Mouse (Mus musculus): ENCODE data around the gene Soat2. TPM values are rescaled to one million over a fixed set of nuclear protein-coding genes. Genes with fewer than 3 reads are reported as not detected.

Gene Soat2
- polyA plus RNA-seq, 1 experiment, result 0.43 TPM

- Histone ChIP-seq H3K4me3 (no peak overlapping the region), H3K79me2 (ENCODE audit: control insufficient read depth, insufficient read depth) (no peaks in the 10 kb centered on the region), H3K4me2 (ENCODE audit: low read depth) (no peak overlapping the region), H3K27me3 (ENCODE audit: control insufficient read depth, insufficient read depth, insufficient read length) (no peaks in the 10 kb centered on the region), H3ac (ENCODE audit: control insufficient read depth, insufficient read length) (no peak overlapping the region), H3K36me3 (ENCODE audit: control insufficient read depth, insufficient read depth) (no peaks in the 10 kb centered on the region)
- TF ChIP-seq REST (IDR thresholded peaks at IDR 0.05; ENCODE audit: insufficient read depth, insufficient read length) (no peak), TCF3 (IDR thresholded peaks at IDR 0.05; ENCODE audit: insufficient read length, low read depth) (no peak), SRF (IDR thresholded peaks at IDR 0.05; ENCODE audit: control insufficient read depth, insufficient read length, low read depth) (no peak)
These were observed 38.6 kb downstream of the Soat2 start for GRCm38 (mm10) chr15:102188883-102189282.

GRCm38 (mm10) chr15:102191699-102192098, 41.4 kb downstream of the Soat2 start:
- Histone ChIP-seq H3K4me3 (no peak overlapping the region), H3ac (ENCODE audit: control insufficient read depth, insufficient read length) (no peak overlapping the region), H3K36me3 (ENCODE audit: control insufficient read depth, insufficient read depth) (no peaks in the 10 kb centered on the region), H3K4me2 (ENCODE audit: low read depth) (no peak overlapping the region), H3K79me2 (ENCODE audit: control insufficient read depth, insufficient read depth) (no peaks in the 10 kb centered on the region), H3K27me3 (ENCODE audit: control insufficient read depth, insufficient read depth, insufficient read length) (no peaks in the 10 kb centered on the region)
- TF ChIP-seq SRF (IDR thresholded peaks at IDR 0.05; ENCODE audit: control insufficient read depth, insufficient read length, low read depth) (no peak), USF1 (IDR thresholded peaks at IDR 0.05; ENCODE audit: low read depth) (no peak), MAX (IDR thresholded peaks at IDR 0.05; ENCODE audit: low read depth) (no peak), TCF12 (IDR thresholded peaks at IDR 0.05; ENCODE audit: insufficient read depth, poor library complexity, severe bottlenecking) (no peak), CEBPB (IDR thresholded peaks at IDR 0.05; ENCODE audit: insufficient read depth, poor library complexity, severe bottlenecking) (no peak), TCF3 (IDR thresholded peaks at IDR 0.05; ENCODE audit: insufficient read length, low read depth) (no peak), E2F4 (IDR thresholded peaks at IDR 0.05; ENCODE audit: insufficient read depth) (no peak), MYOD1 (IDR thresholded peaks at IDR 0.05; ENCODE audit: control insufficient read depth in 1 of 3, insufficient read length in 2 of 3, low read depth in 2 of 3) (no peak), POLR2AphosphoS2 (IDR thresholded peaks at IDR 0.05; ENCODE audit: insufficient read length, low read depth) (no peak), REST (IDR thresholded peaks at IDR 0.05; ENCODE audit: insufficient read depth, insufficient read length) (no peak), POLR2A (IDR thresholded peaks at IDR 0.05; ENCODE audit: insufficient read length, low read depth) (no peak), MYOG (IDR thresholded peaks at IDR 0.05; ENCODE audit: control insufficient read depth in 1 of 3, insufficient read depth in 1 of 3, insufficient read length in 2 of 3, low read depth in 2 of 3) (no peak)

- no peak overlapping the region for H3K4me3 ChIP-seq
- no peak for TF ChIP-seq POLR2A (IDR thresholded peaks at IDR 0.05; ENCODE audit: insufficient read length, low read depth)
- no peak for TF ChIP-seq E2F4 (IDR thresholded peaks at IDR 0.05; ENCODE audit: insufficient read depth)
- TF ChIP-seq MYOG (IDR thresholded peaks at IDR 0.05; ENCODE audit: control insufficient read depth in 1 of 3, insufficient read depth in 1 of 3, insufficient read length in 2 of 3, low read depth in 2 of 3), result no peak
- TF ChIP-seq MYOD1 (IDR thresholded peaks at IDR 0.05; ENCODE audit: control insufficient read depth in 1 of 3, insufficient read length in 2 of 3, low read depth in 2 of 3), result no peak
- no peak for TF ChIP-seq TCF3 (IDR thresholded peaks at IDR 0.05; ENCODE audit: insufficient read length, low read depth)
- no peak for TF ChIP-seq POLR2AphosphoS2 (IDR thresholded peaks at IDR 0.05; ENCODE audit: insufficient read length, low read depth)
- TF ChIP-seq CEBPB (IDR thresholded peaks at IDR 0.05; ENCODE audit: insufficient read depth, poor library complexity, severe bottlenecking), result no peak
- TF ChIP-seq REST (IDR thresholded peaks at IDR 0.05; ENCODE audit: insufficient read depth, insufficient read length), result no peak
- no peak for TF ChIP-seq USF1 (IDR thresholded peaks at IDR 0.05; ENCODE audit: low read depth)
- TF ChIP-seq SRF (IDR thresholded peaks at IDR 0.05; ENCODE audit: control insufficient read depth, insufficient read length, low read depth), result no peak
- H3K27me3 ChIP-seq (ENCODE audit: control insufficient read depth, insufficient read depth, insufficient read length), result no peaks in the 10 kb centered on the region
- H3K79me2 ChIP-seq (ENCODE audit: control insufficient read depth, insufficient read depth), result no peaks in the 10 kb centered on the region
- peak overlapping the region; percentile 35 for H3K4me2 ChIP-seq (ENCODE audit: low read depth)
- H3ac ChIP-seq (ENCODE audit: control insufficient read depth, insufficient read length), result no peak overlapping the region
- H3K36me3 ChIP-seq (ENCODE audit: control insufficient read depth, insufficient read depth), result no peaks in the 10 kb centered on the region
These were observed 42.0 kb downstream of the Soat2 start for GRCm38 (mm10) chr15:102192271-102192812.

GRCm38 (mm10) chr15:102192820-102193386, 42.6 kb downstream of the Soat2 start:
- TF ChIP-seq CEBPB (IDR thresholded peaks at IDR 0.05; ENCODE audit: insufficient read depth, poor library complexity, severe bottlenecking), result no peak
- no peak for TF ChIP-seq USF1 (IDR thresholded peaks at IDR 0.05; ENCODE audit: low read depth)
- TF ChIP-seq MYOD1 (IDR thresholded peaks at IDR 0.05; ENCODE audit: control insufficient read depth in 1 of 3, insufficient read length in 2 of 3, low read depth in 2 of 3), result no peak
- no peak for TF ChIP-seq POLR2AphosphoS2 (IDR thresholded peaks at IDR 0.05; ENCODE audit: insufficient read length, low read depth)
- TF ChIP-seq POLR2A (IDR thresholded peaks at IDR 0.05; ENCODE audit: insufficient read length, low read depth), result no peak
- no peak for TF ChIP-seq TCF12 (IDR thresholded peaks at IDR 0.05; ENCODE audit: insufficient read depth, poor library complexity, severe bottlenecking)
- no peak for TF ChIP-seq SRF (IDR thresholded peaks at IDR 0.05; ENCODE audit: control insufficient read depth, insufficient read length, low read depth)
- TF ChIP-seq E2F4 (IDR thresholded peaks at IDR 0.05; ENCODE audit: insufficient read depth), result no peak
- TF ChIP-seq MYOG (IDR thresholded peaks at IDR 0.05; ENCODE audit: control insufficient read depth in 1 of 3, insufficient read depth in 1 of 3, insufficient read length in 2 of 3, low read depth in 2 of 3), result no peak
- H3K4me2 ChIP-seq (ENCODE audit: low read depth), result peak overlapping the region; percentile 35
- no peaks in the 10 kb centered on the region for H3K79me2 ChIP-seq (ENCODE audit: control insufficient read depth, insufficient read depth)
- H3K27me3 ChIP-seq (ENCODE audit: control insufficient read depth, insufficient read depth, insufficient read length), result no peaks in the 10 kb centered on the region
- no peaks in the 10 kb centered on the region for H3K36me3 ChIP-seq (ENCODE audit: control insufficient read depth, insufficient read depth)
- H3K4me3 ChIP-seq, result no peak overlapping the region
- no peak overlapping the region for H3ac ChIP-seq (ENCODE audit: control insufficient read depth, insufficient read length)

- Histone ChIP-seq H3K27me3 (ENCODE audit: control insufficient read depth, insufficient read depth, insufficient read length) (no peaks in the 10 kb centered on the region), H3K4me2 (ENCODE audit: low read depth) (peak overlapping the region; percentile 35), H3K79me2 (ENCODE audit: control insufficient read depth, insufficient read depth) (no peaks in the 10 kb centered on the region), H3K36me3 (ENCODE audit: control insufficient read depth, insufficient read depth) (no peaks in the 10 kb centered on the region), H3ac (ENCODE audit: control insufficient read depth, insufficient read length) (no peak overlapping the region), H3K4me3 (no peak overlapping the region)
- TF ChIP-seq CEBPB (IDR thresholded peaks at IDR 0.05; ENCODE audit: insufficient read depth, poor library complexity, severe bottlenecking) (peak; percentile 96), MYOG (IDR thresholded peaks at IDR 0.05; ENCODE audit: control insufficient read depth in 1 of 3, insufficient read depth in 1 of 3, insufficient read length in 2 of 3, low read depth in 2 of 3) (no peak)
These were observed 43.3 kb downstream of the Soat2 start for GRCm38 (mm10) chr15:102193652-102194051.
